Mouse (Mus musculus) Muller cell, postnatal 12 days (primary cell): ENCODE results near the gene Kars.

Experiments
- DNase-seq: peaks from one replicate; pipeline ENCODE4 v3.0.0-alpha.2; 2015; ENCODE audit errors: inconsistent ontology term

Gene Kars

DNA sequence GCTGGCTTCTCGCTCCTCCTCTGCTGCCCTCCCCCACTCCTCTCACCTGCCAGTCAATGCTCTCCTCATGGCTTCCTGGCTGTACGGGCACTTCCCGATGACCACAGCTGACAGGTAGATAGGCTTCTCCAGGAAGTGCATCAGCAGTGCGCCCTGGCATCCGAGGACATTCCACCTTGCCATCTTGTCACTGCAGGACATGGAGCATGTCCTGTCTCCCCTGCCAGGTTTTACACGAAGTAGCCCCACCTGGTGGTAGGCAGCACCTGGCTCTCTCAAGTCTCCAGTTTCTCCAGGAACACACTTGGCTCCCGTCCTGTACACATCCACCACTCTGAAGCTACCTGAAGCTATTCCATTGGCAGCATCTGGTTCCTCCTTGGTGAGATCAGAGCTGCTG lies 29.0 kb downstream of the Kars start:
- no peak for DNase-seq

DNA sequence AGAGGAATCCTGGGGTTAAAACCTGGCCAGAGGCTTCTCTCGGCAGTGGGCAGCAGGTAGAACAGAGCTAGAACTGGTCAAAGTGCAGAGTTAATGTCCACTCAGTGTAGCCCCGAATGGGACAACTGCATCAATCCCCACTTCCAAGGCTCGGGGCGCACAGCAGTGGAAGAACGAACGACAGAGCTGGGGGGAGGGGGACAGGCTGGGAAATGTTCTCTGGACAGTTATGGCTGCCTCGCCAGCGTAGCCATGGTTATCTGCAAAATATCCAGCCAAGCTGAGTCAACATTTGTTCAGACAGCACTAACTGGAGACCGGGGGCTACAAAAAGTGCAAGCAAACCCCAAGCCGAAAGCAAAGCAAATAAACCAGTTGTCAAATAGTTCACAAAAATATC lies 33.0 kb downstream of the Kars start:
- DNase-seq: no peak

DNA sequence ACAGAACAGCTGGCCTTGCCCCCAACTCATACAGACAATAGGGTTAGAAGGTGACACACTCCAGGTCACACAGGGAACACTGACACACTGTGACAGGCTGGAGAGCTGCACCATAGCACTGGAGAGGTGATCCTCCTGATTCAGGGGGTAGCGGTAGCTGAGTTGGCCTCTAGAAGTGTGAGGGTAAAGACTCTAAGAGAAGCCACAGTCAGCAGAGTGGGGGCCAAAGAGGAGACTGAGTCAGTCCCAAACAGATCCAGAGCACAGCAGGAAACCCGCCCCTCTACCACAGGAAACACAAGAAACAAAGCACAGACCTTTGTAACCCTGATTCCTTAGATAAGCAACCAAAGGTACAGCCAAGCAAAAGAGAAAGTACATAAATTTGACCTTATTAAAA lies 34.8 kb downstream of the Kars start:
- DNase-seq: no peak

DNA sequence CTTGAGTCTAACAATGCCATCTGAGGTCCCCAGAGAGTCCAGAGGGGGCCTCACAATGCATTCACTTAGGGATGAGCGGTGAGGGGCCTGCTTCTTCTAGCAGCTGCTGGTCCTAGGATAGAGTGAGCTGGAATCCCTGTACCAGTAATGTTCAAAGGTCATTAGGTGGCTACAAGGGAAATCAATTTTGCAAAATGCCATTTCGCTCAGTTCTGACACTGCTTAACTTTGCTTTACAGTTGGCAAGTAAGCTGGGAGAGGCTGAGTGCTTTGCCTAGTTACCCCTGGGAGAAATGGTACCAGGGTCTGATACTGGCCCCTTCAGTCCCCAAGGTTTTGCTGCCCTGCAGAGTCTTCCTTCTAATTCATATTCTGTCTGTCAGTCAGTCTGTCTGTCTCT lies 35.4 kb downstream of the Kars start:
- no peak for DNase-seq

DNA sequence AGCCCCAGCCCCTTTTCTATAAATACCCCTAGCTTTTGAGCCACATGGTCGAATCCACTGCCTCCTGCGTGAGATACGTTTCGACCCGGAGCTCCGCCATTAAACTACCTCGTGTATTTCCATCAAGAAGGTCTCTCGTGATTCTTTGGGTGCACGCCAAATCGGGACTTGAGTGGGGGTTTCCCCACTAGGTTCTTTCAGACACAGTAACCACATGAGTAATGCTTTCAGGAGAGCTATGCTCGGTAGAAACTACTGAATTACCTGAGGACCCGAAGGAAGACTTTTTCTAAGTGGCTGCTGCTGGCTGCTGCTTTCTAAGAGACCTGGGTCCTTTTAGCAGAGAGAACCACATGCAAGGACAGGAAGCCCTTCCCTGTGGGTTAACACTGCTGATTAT lies 37.0 kb downstream of the Kars start:
- DNase-seq: no peak

DNA sequence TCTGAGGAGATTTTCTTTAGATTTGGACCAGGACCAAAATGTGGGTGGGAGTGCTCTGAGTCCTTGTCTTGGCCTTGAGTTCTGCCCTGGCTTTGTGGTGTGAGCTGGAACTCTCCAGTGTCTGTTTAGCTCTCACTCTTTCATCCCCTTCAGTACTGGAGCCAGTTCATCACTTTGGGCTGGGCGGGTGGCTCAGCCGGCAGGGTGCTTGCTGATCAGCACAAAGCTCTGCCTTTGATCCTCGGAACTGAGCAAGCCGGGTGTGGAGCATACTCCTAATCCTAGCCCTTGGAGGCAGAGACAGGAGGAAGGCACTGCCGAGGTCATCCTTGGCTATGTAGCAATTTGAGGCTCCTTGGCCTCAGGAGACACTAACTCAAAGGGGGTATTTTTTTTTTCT lies 42.1 kb downstream of the Kars start:
- no peak for DNase-seq

DNA sequence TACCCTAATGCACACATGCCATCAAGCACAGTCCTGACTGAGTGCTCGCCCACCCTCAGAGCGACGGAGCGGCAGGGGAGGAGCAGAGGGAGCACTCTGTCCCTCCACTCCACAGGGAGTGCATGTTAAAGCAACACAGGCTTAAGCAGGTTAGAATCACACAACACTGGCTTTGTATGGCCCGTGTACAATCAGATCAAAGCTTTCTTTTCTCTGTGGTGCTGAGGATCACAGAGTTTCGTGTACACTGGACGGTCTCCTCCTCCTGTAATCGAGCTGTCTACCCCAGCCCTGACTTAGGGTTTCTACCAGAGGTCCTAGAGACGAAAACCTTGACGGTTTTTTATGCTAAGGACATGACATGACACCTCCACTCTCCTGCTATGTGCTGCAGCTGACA lies 42.6 kb downstream of the Kars start:
- DNase-seq: no peak

DNA sequence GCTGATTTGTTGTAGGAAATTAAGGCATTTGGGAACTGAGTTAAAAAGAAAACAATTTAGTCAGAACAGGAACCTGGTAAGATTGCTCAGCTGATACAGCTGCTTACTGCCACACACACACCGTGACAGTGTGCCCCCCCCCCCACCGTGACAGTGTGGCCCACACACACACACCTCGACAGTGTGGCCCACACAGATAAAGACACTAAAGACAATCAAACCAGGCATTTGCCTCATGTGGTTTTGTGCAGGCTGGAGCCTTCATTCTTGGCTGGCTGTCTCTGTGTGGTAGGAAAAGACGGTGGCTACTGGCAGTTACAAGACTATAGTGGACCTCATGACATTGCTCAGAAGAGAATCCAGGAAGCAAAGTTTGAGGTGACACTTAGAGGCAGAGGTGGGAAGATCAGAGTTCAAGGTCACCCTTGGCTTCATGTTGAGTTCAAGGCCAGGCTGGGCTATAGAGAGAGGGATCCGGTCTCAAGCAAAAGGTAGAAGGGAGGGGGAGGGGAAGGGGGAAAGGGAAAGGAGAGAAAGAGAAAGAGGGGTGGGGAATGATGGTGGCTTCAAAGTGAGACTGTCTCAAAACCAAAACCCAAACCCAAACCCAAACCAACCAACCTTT lies 43.8 kb downstream of the Kars start:
- DNase-seq: no peak

DNA sequence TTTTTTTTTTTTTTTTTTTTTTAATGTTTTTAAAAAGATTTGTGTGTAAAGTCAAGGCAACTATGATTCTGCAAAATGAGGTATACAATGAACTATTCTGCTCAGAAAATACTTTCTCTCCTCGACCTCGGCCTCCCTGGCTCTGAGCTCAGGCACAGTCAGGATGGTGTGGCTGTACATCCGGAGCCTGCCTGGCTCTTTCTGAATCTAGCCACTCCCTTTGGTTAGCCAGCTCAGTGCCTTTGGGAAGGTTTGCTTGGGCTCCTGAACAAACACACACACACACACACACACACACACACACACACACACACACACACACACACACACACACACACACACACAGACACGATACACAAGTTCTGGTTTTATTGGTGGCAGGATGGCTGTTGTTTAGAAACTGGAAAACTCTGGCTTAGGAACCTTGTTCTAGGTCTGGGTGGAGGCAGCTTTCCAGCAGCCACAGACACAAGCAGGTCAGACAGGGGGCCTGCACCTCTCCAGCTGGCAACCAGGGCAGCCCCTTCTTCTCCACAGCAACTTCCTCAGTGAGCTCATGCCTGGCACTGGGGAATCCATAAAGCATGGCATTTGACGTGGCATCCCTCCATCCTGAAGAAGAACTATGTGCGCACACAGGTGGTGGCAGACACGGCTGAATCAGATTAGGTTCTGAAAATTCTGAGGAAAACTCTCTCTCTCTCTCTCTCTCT lies 46.1 kb downstream of the Kars start:
- DNase-seq: peak; percentile 13

DNA sequence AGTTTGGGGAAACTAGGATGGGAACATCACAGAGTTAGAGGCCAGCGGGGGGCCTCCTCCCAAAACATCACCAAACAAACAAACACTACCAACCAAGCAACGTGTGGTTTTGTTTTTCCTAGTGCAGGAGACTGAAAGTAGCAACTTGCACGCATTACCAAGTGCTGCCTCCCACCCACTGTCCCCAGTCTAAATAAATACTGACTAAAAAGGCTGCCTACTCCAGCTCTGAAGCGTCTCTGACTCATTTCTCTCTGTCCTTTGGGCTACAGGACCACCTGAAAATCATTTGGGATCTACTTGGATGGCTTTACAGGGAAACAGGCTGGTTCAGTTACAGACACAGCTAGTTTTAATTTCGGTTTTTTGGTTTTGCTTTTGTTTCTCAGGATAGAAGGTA lies 46.8 kb downstream of the Kars start:
- DNase-seq: no peak

DNA sequence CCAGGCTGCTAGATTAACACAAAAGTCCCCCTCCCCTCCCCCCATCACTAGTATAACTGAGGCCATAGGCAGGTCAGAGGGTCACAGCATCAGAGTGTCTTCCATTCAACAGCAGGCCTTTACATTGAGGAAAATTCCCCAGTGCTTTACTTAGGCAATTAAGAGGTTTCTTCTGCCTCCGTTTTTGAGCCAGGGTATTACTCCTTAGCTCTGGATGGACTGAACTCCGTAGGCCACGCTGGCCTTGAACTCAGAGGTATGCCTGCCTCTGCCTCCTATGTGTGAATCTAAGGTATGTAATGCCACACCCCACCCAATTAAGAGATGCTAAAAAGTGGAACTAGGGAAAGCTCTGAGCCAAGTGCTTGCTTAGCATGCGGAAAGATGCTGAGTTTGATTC lies 47.6 kb downstream of the Kars start:
- no peak for DNase-seq

DNA sequence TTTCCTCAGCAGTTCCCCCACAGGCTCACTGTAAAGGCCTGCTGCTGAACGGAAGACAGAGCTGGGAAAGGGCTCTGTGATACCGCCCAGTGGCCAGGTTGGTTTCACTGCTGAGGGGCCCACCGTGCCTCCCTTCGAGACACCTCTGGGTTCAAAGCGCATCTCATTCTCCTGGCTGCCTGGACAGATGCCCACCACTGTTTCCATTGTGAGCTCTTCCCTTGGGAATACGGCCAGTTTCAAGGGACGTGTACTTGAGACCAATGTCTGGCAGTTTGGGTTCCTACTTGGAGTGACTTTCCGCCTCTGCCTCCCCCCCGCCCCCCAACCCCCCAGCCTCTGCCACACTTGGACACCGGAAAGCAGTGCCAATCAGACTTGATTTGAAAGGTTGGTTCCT lies 48.0 kb downstream of the Kars start:
- no peak for DNase-seq

DNA sequence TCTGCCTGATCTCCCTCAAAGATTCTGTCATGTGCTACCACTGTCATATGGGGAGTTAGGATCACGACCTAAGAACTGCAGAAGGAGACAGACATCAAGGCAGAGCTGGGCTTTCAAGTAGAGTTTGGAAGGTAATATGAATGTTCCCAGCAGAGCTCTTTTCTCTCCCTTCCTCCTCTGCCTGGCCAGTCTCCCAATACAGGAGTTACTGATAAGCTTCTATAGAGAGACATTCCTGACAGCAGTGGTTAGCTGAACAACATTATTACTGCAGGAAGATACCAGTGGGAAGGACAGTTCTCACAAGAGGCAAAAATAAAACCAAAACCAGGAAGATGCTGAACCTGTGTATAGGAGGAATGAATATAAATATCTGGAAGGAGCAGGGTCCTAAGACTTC lies 48.5 kb downstream of the Kars start:
- DNase-seq: no peak

DNA sequence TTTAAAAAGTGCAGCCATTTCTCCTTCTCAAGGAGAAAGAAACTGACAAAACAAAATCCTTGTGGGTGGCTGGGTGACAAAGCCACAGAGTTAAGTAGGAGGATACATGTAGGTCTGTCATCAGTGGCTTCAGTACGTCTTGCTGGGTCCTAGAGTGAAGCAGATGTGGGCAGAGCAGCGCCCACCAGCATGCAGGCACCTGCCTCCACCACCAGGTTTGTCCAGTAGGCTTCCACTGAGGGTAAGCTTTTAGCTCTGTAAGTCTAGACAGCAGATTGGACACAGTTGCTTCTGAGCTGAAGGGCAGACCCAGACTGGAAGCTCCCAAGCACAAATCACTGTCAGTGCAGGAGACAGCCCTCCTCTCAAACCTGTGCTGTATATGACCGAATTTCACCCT lies 49.8 kb downstream of the Kars start:
- DNase-seq: no peak

DNA sequence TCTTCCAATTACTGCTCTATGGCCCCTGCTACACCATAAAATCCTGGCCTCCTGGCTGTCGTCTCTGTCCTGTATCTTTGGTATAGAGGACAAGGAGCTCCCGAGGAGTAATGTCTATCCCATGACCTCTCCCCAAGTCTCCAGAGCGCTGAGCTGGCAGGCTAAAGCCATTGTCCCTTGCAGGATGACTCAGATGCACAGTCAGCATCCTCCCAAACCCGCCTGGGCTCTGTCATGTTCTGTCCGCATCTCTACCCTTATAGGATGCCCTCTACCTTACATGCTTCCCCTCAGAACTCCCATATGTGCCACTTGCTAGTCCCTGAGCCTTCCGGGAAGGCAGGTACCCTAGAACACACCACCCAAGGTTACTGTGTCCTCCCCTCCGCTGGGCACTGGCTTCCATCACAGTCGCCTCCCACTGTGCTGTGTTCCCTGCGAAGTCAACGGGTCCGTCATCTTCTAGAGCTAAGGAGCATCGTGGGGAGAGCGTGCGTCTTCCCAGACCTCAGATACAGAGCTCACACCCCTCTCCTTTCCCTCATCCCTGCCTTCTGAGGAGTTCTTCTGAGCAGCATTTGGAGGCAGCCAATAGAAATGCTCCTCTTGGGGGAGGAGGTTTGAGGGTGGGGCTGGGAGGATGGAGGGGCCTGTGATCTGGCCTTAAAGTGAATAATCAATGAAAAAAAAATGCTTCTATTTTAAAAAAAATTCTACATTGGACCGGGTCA lies 50.4 kb downstream of the Kars start:
- no peak for DNase-seq

DNA sequence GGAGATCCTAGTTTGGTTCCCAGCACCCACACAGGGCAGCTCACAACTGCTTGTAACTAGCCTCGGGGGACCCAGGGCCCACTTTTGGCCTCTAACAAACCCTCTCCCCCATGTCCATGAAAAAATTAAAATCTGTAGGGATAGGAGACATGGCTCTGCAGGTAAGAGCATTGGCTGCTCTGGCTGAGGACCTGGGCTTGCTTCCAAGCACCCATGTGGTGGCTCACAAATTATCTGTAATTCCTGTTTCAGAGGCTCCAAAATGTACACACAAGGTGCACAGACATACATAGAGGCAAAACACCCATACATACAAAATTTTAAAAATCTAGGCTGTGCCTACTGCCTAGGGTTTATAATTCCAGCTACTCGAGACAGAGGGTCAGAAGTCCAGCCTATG lies 53.9 kb downstream of the Kars start:
- DNase-seq: no peak

DNA sequence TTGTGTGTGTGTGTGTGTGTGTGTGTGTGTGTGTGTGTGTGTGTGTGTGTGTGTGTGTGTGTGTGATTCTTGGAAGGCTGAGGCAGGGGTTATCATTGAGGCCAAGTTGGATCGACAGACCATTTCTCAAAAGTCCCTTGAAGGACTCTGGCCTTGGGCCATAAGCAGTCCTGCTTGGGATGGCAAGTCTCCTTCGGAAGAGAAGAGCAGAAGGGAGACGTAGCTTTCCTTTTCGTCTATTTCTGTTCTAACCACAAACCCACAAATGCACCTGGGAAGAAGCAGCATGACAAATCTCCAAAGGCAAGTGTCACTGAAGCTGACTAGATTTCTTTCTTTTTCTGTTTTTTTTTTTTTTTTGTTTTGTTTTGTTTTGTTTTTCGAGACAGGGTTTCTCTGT lies 55.2 kb downstream of the Kars start:
- DNase-seq: no peak

DNA sequence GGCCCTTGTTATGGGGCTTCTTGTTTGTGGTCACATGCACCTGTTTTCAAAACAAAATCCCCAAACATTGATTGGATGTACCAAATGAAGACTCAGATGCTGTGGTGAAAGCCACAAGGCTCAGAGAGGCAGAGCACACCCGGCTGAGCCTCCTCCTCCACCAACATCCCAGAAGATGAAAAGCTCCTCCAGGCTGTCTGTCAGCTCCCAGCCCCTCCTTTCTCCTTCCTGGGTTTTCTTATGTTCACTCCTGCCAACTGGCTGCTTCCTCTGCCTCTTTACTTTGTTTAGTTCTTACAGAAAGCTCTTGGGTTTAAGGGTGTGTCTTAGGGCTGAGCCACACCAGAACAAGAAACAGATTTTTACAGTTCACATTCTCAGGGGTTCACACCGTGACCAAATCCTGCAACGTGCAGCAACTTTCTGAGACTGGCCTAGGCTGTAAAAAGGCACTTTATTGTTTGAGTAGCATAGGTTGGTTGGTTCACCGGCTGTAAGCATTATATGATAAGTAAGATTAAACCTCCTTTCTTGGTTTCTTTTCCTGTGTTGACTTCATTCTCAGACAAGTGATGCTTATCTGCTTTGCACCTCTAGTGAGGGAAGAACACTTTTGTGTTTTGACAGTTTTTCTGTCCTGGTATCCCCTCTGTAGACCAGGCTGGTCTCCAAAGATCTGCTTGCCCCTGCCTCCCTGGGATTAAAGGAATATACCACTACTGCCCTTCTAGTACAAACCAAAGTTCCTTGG lies 56.1 kb downstream of the Kars start:
- DNase-seq: no peak

DNA sequence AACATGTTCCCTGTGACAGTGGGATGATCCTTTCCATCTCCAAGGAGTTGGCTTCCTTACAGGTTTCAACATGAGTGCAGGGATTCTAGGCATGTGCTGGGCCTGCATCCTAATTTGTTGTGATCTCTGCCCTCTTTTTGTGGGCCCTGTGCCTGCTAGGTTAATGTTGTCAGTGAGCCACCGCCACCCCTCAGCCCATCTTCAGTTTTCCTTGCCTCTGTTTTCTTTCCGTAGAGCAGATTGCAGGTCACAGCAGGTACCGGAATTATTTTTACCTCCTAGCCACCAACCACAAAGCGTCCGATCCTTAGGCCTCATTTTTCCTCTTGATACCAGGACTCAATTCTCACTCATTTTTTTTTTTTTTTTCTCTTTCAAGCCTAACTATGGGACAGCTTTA lies 59.2 kb downstream of the Kars start:
- DNase-seq: no peak

DNA sequence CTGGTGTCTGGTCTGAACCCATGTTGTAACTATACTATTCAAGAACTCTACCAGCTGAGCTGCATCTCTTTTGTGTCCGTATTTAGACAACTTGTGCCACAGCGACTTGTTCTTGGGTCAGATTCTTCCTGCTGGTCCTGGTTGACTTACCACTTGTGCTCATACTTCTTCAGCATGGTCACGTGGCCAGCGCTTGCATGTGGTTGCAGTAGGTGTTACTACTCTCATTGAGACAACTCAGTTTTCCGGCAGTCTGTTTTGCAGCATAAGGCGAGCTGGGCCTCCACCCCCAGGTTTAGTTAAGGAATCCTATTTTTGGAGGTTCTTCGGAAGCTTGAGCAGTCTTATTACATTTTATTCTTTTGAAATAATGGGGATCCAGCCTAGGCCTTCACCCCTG lies 59.8 kb downstream of the Kars start:
- DNase-seq: no peak

DNA sequence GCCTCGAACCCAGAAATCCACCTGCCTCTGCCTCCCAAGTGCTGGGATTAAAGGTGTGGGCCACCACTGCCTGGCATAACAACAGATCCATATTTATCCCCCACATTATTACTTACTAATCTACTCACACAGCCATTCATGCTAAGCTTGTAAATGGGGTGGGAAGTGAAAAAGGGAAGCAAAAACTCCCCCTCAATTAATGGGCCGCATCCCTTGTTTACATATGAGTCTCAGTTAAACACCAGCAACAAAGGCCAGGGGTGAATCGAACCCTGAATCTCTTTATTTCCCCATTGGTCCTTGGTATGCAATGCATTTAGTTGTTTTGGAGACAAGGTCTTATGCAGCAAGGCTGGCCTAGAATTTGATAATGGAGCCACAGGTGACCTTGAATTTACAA lies 60.3 kb downstream of the Kars start:
- DNase-seq: no peak

DNA sequence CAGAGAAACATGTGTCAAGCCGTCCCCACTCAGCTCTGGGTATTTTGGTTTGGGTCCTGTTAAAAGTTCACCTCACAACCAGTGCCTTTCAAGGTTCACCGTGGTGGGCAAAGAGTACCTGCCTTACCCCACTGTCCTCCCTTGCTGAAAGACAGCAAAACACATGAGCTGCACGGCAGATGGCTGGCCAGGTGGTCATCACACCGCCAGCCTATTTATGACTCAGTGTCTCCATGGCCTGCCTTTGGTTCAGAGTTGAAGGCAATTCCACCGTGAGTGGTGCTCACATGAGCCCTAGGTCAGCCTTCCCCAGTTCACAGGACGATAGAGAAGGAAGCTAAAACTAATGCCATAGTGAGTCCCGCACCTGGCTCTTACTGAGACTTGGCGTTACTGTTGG lies 63.2 kb downstream of the Kars start:
- DNase-seq: no peak

DNA sequence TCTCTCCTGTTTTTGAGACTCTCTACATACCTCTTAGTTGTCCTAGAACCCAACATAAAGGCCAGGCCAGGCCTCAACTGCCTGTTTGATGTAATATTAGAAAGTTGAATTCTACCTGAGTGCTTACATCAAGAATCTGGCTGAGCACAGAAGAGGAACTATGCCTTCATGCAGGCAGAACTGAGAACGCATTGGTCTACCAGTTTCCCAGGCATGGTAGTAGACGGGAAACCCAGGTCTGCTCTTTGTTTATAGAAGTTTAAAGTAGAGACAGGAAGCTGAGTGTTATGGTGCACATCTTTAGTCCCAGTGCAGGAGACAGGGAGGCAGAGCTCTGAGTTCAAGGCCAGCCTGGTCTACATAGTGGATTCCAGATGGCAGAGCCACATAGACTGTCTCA lies 64.0 kb downstream of the Kars start:
- no peak for DNase-seq
